8 mouse cellular contexts compared by ENCODE assay signal in the genomic region with DNA sequence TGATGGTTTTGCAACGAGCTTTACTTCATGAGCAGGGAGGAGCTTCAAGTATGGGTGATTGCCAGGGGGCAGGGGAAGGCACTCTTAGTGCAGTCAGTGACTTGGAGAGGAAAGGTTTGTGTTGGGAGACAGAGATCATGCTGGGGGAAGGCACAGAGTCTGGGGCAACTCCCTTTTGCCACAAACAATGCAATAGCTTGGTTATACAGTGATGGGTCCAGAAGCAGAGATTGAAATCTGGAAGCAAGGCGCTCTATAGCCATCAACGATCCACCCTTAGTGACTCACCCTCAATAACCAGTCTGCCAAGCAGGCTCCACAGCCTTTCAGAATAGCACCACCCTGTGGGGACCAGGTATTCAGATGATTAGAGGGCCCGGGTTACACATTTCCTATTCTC. TPM values are rescaled to one million over a fixed set of nuclear protein-coding genes. Genes with fewer than 3 reads are reported as not detected.
DNase-seq lines count a peak whose midpoint lies in the region; ATAC-seq and TF ChIP-seq lines count a peak whose summit lies in the region.

No protein-coding gene starts in this region.

- peak in 1 of 2 experiments; percentile 63 for DNase-seq in cerebellum, adult 2 months
- DNase-seq in cerebellum, adult 8-10 months, result no peak
- DNase-seq in thymus, postnatal 25 days, result peak; percentile 8
- no peak for DNase-seq in thymus, postnatal 0 days (ENCODE audit: low spot score)
- peak; percentile 14 for DNase-seq in heart, postnatal 25 days (ENCODE audit: low spot score)
- no peak for DNase-seq in forebrain, embryonic 14.5 days (ENCODE audit: low spot score)
- no peak for DNase-seq in left cerebral cortex, adult 11 months (ENCODE audit: low spot score)

- TF ChIP-seq CTCF in cerebellum, adult 2 months (IDR thresholded peaks at IDR 0.05; ENCODE audit: borderline replicate concordance, insufficient read depth, low read depth, low read length), result peak; percentile 36; the same call in 1 of the 2 replicates

- peak; percentile 70 for ATAC-seq in neutrophil, adult 5-6 weeks (ENCODE audit: extremely low read depth, insufficient number of reproducible peaks, low FRiP score, poor library complexity, severe bottlenecking)
- ATAC-seq in forebrain, embryonic 14.5 days, result no peak; the same call in 1 of the 2 replicates

- no peak for TF ChIP-seq POLR2A in cerebellum, adult 2 months (IDR thresholded peaks at IDR 0.05; ENCODE audit: borderline replicate concordance, insufficient read depth, low read length)

- H3K4me3 ChIP-seq in cerebellum, adult 2 months (replicated peaks; ENCODE audit: insufficient read depth, low read depth, low read length), result no peak overlapping the region
- H3K4me3 ChIP-seq in forebrain, embryonic 14.5 days (ENCODE audit: low read depth, low read length), result no peak overlapping the region

- no peaks in the 10 kb centered on the region for H3K27me3 ChIP-seq in cerebellum, adult 2 months (ENCODE audit: control insufficient read depth, insufficient read depth, low read length)
- no peaks in the 10 kb centered on the region for H3K27me3 ChIP-seq in forebrain, embryonic 14.5 days (replicated peaks; ENCODE audit: control insufficient read depth, insufficient read depth, low read length)

- peaks cover 11% of the 10 kb centered on the region for H3K4me1 ChIP-seq in cerebellum, adult 2 months (ENCODE audit: control insufficient read depth, insufficient read depth, low read length)
- peaks cover 6% of the 10 kb centered on the region for H3K4me1 ChIP-seq in forebrain, embryonic 14.5 days (ENCODE audit: control insufficient read depth, insufficient read depth, low read length)

- no peak overlapping the region for H3K9ac ChIP-seq in forebrain, embryonic 14.5 days (ENCODE audit: low read length)

- H3K27ac ChIP-seq in cerebellum, adult 2 months (ENCODE audit: insufficient read depth, low read length), result peak overlapping the region; percentile 2; the same call in 1 of the 2 replicates
- H3K27ac ChIP-seq in forebrain, embryonic 14.5 days (ENCODE audit: low read depth, low read length), result no peak overlapping the region

- no peaks in the 10 kb centered on the region for H3K36me3 ChIP-seq in forebrain, embryonic 14.5 days (ENCODE audit: control insufficient read depth, insufficient read depth, low read length)

- no peaks in the 10 kb centered on the region for H3K9me3 ChIP-seq in forebrain, embryonic 14.5 days (replicated peaks; ENCODE audit: control insufficient read depth, low read length)

- intact Hi-C loops in heart, postnatal 25 days (cut with DNase I), result no loop called here

- 10% methylated on average over 4 of the region's 4 CpGs for WGBS in cerebellum, adult 2 months
- WGBS in forebrain, embryonic 14.5 days, result 66% methylated on average over 4 of the region's 4 CpGs

- no peak overlapping the region for H3K4me2 ChIP-seq in forebrain, embryonic 14.5 days (ENCODE audit: low read length)

RNA-seq across cellular contexts. Expression of gene Slc44a1, which starts 11.7 kb away (rescaled TPM):
- 77.0 and 85.3 TPM in 2 replicates for polyA plus RNA-seq in cerebellum, adult 2 months (2012; rRNA removed)
- 9.5 and 9.6 TPM in 2 replicates for polyA plus RNA-seq in thymus, postnatal 0 days (2015; fragmentation: Nextera tagmentation; extraction: Ambion mirVana)
- 10 to 100 TPM; 30.8 to 34.6 TPM for total RNA-seq in heart, postnatal 25 days (2021)
- 53.7 and 63.9 TPM in 2 replicates for total RNA-seq in neutrophil, adult 5-6 weeks (2017)
- polyA plus RNA-seq in forebrain, embryonic 14.5 days (2014; fragmentation: Nextera tagmentation; extraction: Ambion mirVana), result 12.1 and 13.0 TPM in 2 replicates

Comparison
In these comparisons a context has a peak if more than half of its experiments do, and no peak if none do; other contexts are left out.
1. DNase-seq: peak in thymus, postnatal 25 days (single experiment) and heart, postnatal 25 days (single experiment); none in cerebellum, adult 8-10 months (single experiment), thymus, postnatal 0 days (single experiment), forebrain, embryonic 14.5 days (single experiment) and left cerebral cortex, adult 11 months (single experiment).